Mouse (Mus musculus) stomach, postnatal 0 days (tissue): ENCODE measurements around the gene Prelp.

Experiments
- CTCF ChIP-seq: IDR thresholded peaks from 2 replicates; pipeline ENCODE4 v1.5.1; 2016; ENCODE audit warnings: antibody characterized with exemption, low read depth, mild to moderate bottlenecking, moderate library complexity
- EP300 ChIP-seq: optimal IDR thresholded peaks from 2 replicates; pipeline ENCODE3; 2016; ENCODE audit warnings: antibody characterized with exemption

DNA sequence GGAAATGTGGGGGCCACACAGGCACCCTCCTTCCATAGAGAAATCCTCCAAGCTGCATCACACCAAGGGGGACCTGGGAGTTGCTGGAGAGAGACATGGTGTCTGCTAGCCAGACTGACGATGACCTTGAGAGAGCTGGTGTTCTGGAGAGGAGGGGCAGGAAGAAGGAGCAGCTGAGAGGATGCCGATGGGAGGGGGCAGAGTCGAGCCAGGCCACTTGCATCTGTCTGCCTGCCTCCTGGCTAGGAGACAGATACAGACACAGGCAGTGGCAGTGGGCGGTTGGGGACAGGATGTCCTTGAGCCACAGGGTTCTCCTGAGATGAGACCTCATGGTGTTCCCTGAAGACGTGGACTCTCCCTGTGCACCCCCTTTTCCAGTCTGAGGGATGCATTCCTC lies 29.7 kb downstream of the Prelp start:
- TF ChIP-seq CTCF: no peak
- TF ChIP-seq EP300: no peak
